15 mouse cellular contexts compared by ENCODE assay signal in genomic region chr1:73389976-73390375, GRCm38 (mm10).
"Had no signal": no experiment of that assay in that cellular context is flagged by ENCODE, and none has a peak within 500 bp of the region (broad histone marks: within the 10 kb centered on the region; RNA-seq: fewer than 3 reads in every experiment).

No protein-coding gene starts in this region.

- H3K36me3 ChIP-seq: neural tube, embryonic 13.5 days; neural tube, embryonic 15.5 days; stomach, embryonic 15.5 days had no signal

- H3K9ac ChIP-seq: neural tube, embryonic 13.5 days; neural tube, embryonic 15.5 days; stomach, embryonic 15.5 days had no signal

- DNase-seq: retina, postnatal 1 day; right cerebral cortex, adult 18-20 months; right cerebral cortex, postnatal 14 days; right cerebral cortex, postnatal 25 days; right cerebral cortex, postnatal 4 days; spleen, adult 18-20 months; thymus, adult 18-20 months; thymus, adult 2 months; thymus, postnatal 14 days; thymus, postnatal 25 days; thymus, postnatal 36 days; thymus, postnatal 4 days had no signal

- H3K27ac ChIP-seq: neural tube, embryonic 13.5 days; neural tube, embryonic 15.5 days; stomach, embryonic 15.5 days had no signal

- H3K4me2 ChIP-seq: neural tube, embryonic 13.5 days; neural tube, embryonic 15.5 days; stomach, embryonic 15.5 days had no signal

- H3K9me3 ChIP-seq: neural tube, embryonic 13.5 days; neural tube, embryonic 15.5 days; stomach, embryonic 15.5 days had no signal

- H3K4me3 ChIP-seq: neural tube, embryonic 13.5 days; neural tube, embryonic 15.5 days; stomach, embryonic 15.5 days had no signal

- H3K27me3 ChIP-seq: neural tube, embryonic 13.5 days; neural tube, embryonic 15.5 days; stomach, embryonic 15.5 days had no signal
